In the genomic region with DNA sequence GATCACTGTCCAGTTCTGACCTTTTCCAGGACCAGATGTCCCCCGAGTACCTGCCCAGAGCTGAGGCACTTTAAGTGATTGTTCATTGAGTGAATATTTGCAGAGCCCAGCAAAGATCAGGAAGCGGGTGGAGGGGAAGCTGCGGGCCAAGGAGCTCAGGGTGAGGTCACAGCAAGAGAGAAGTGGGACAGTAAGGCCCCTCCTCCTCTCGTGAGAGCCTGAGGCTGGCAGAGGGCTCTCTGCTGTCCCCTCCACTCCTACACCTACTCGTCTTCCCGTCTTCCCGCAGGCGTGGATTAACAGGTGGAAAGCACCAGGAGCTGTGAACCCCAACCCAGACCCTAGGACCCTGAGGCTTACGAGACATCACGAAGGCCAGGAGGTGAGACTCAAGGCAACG, we compare ENCODE assay signal across 16 mouse cellular contexts. TPM values are rescaled to one million over a fixed set of nuclear protein-coding genes. Genes with fewer than 3 reads are reported as not detected.
DNase-seq lines count a peak whose midpoint lies in the region; ATAC-seq and TF ChIP-seq lines count a peak whose summit lies in the region.
"Had no signal": no experiment of that assay in that cellular context is flagged by ENCODE, and none has a peak within 500 bp of the region (broad histone marks: within the 10 kb centered on the region; RNA-seq: fewer than 3 reads in every experiment).

No protein-coding gene starts in this region.

- H3K27ac ChIP-seq in heart, adult 2 months, result no peak overlapping the region; the same call in 1 of the 2 replicates
- 0 out of 2 replicates have a peak overlapping the region, but pooled peaks have one; percentile 4 for H3K27ac ChIP-seq in liver, embryonic 11.5 days (ENCODE audit: low read depth, low read length)
- H3K27ac ChIP-seq in small intestine, adult 2 months (ENCODE audit: insufficient read depth, low read depth, low read length), result peak overlapping the region; percentile 48
- no peak overlapping the region for H3K27ac ChIP-seq in embryonic facial prominence, embryonic 10.5 days (replicated peaks)
- H3K27ac ChIP-seq: embryonic facial prominence, embryonic 12.5 days; hindbrain, postnatal 0 days; lung, embryonic 15.5 days had no signal

- 45% methylated on average over 11 of the region's 11 CpGs for WGBS in heart, adult 2 months
- WGBS in liver, embryonic 11.5 days, result 42% methylated on average over 11 of the region's 11 CpGs
- 61% methylated on average over 11 of the region's 11 CpGs for WGBS in small intestine, adult 2 months
- 53% methylated on average over 11 of the region's 11 CpGs for WGBS in embryonic facial prominence, embryonic 10.5 days

- H3K4me1 ChIP-seq in heart, adult 2 months (ENCODE audit: control insufficient read depth, insufficient read depth, low read length), result no peaks in the 10 kb centered on the region; the same call in 1 of the 2 replicates
- peaks cover 55% of the 10 kb centered on the region for H3K4me1 ChIP-seq in liver, embryonic 11.5 days (replicated peaks; ENCODE audit: control insufficient read depth, insufficient read depth, low read length)
- H3K4me1 ChIP-seq in small intestine, adult 2 months (ENCODE audit: control insufficient read depth, insufficient read depth, insufficient read length, low read length), result peaks cover 3% of the 10 kb centered on the region
- H3K4me1 ChIP-seq in embryonic facial prominence, embryonic 10.5 days, result peaks cover 30% of the 10 kb centered on the region

- peak overlapping the region; percentile 16 for H3K4me2 ChIP-seq in liver, embryonic 11.5 days
- H3K4me2 ChIP-seq: embryonic facial prominence, embryonic 12.5 days; lung, embryonic 15.5 days had no signal

- no peak for ATAC-seq in liver, embryonic 11.5 days (replicated peaks; ENCODE audit: low FRiP score)
- ATAC-seq: hindbrain, postnatal 0 days had no signal

- no peak for TF ChIP-seq EP300 in heart, adult 2 months (IDR thresholded peaks at IDR 0.05; ENCODE audit: insufficient read depth, low read depth, low read length)

- intact Hi-C loops in heart, adult 2 months (cut with DNase I), result no loop called here

- no peak overlapping the region for H3K9ac ChIP-seq in heart, adult 2 months (ENCODE audit: low read depth, low read length)
- H3K9ac ChIP-seq in liver, embryonic 11.5 days (ENCODE audit: low read depth, low read length), result 0 out of 2 replicates have a peak overlapping the region, but pooled peaks have one; percentile 10
- H3K9ac ChIP-seq: embryonic facial prominence, embryonic 12.5 days; lung, embryonic 15.5 days had no signal

- DNase-seq in heart, adult 2 months, result peak; percentile 39 to 61
- no peak for DNase-seq in heart, postnatal 4 days
- DNase-seq in spleen, postnatal 36 days (ENCODE audit: low spot score in 2 of 2), result peak; percentile 64 to 72
- no peak for DNase-seq in spleen, adult 12 weeks (ENCODE audit: low spot score)
- no peak for DNase-seq in liver, embryonic 11.5 days (ENCODE audit: low spot score)
- DNase-seq in embryonic facial prominence, embryonic 10.5 days (ENCODE audit: low spot score), result no peak
- DNase-seq in retina, embryonic 14.5 days (ENCODE audit: low spot score), result no peak
- DNase-seq: adrenal gland, postnatal 25 days; cerebellum, adult 9-10 months; kidney, postnatal 14 days had no signal

- no peak for TF ChIP-seq CTCF in heart, adult 2 months (IDR thresholded peaks at IDR 0.05)
- no peak for TF ChIP-seq CTCF in small intestine, adult 2 months (IDR thresholded peaks at IDR 0.05; ENCODE audit: extremely low read depth, insufficient read length, insufficient replicate concordance, low read depth, low read length)

- no peaks in the 10 kb centered on the region for H3K9me3 ChIP-seq in liver, embryonic 11.5 days (ENCODE audit: control insufficient read depth, low read length)
- no peaks in the 10 kb centered on the region for H3K9me3 ChIP-seq in embryonic facial prominence, embryonic 10.5 days
- H3K9me3 ChIP-seq: embryonic facial prominence, embryonic 12.5 days; lung, embryonic 15.5 days had no signal

- no peak overlapping the region for H3K4me3 ChIP-seq in heart, adult 2 months
- H3K4me3 ChIP-seq in liver, embryonic 11.5 days (ENCODE audit: low read depth, low read length), result no peak overlapping the region
- peak overlapping the region; percentile 48 for H3K4me3 ChIP-seq in small intestine, adult 2 months (ENCODE audit: low read depth, low read length)
- H3K4me3 ChIP-seq in embryonic facial prominence, embryonic 10.5 days, result no peak overlapping the region
- H3K4me3 ChIP-seq: embryonic facial prominence, embryonic 12.5 days; lung, embryonic 15.5 days had no signal

- H3K27me3 ChIP-seq in heart, adult 2 months (ENCODE audit: control insufficient read depth, insufficient read depth, low read length), result no peaks in the 10 kb centered on the region
- H3K27me3 ChIP-seq in liver, embryonic 11.5 days (replicated peaks; ENCODE audit: control insufficient read depth, insufficient read depth, low read length), result no peaks in the 10 kb centered on the region
- H3K27me3 ChIP-seq in small intestine, adult 2 months (ENCODE audit: control insufficient read depth, insufficient read depth, low read length), result no peaks in the 10 kb centered on the region
- peaks cover 20% of the 10 kb centered on the region for H3K27me3 ChIP-seq in embryonic facial prominence, embryonic 10.5 days (replicated peaks; ENCODE audit: low read depth, poor library complexity, severe bottlenecking)

- no peaks in the 10 kb centered on the region for H3K79me2 ChIP-seq in heart, adult 2 months (replicated peaks; ENCODE audit: control insufficient read depth, insufficient read depth, low read length)

- TF ChIP-seq POLR2A in heart, adult 2 months (IDR thresholded peaks at IDR 0.05; ENCODE audit: insufficient read depth, low read depth, low read length), result 0 out of 2 replicates have a peak, but pooled peaks have one; percentile 39
- no peak for TF ChIP-seq POLR2A in small intestine, adult 2 months (IDR thresholded peaks at IDR 0.05; ENCODE audit: low read depth, low read length)

- no peaks in the 10 kb centered on the region for H3K36me3 ChIP-seq in heart, adult 2 months (ENCODE audit: control insufficient read depth, insufficient read depth, low read length)
- H3K36me3 ChIP-seq in liver, embryonic 11.5 days (ENCODE audit: control insufficient read depth, insufficient read depth, low read length), result no peaks in the 10 kb centered on the region
- H3K36me3 ChIP-seq in small intestine, adult 2 months (ENCODE audit: control insufficient read depth, insufficient read depth, low read length), result no peaks in the 10 kb centered on the region
- H3K36me3 ChIP-seq in embryonic facial prominence, embryonic 10.5 days (replicated peaks), result no peaks in the 10 kb centered on the region
- H3K36me3 ChIP-seq: embryonic facial prominence, embryonic 12.5 days; lung, embryonic 15.5 days had no signal

RNA-seq across cellular contexts. Expression of gene Lrrc25, which starts 0.7 kb away (rescaled TPM):
- total RNA-seq in heart, adult 2 months (2021), result 1 to 10 TPM; 1.6 to 1.8 TPM
- polyA plus RNA-seq in heart, adult 2 months (2012; rRNA removed), result 3.6 and 4.5 TPM in 2 replicates
- 1 to 10 TPM; 1.1 to 1.5 TPM for total RNA-seq in heart, postnatal 4 days (2021)
- polyA plus RNA-seq in liver, embryonic 11.5 days (2014; fragmentation: Nextera tagmentation; extraction: Ambion mirVana), result 4.5 and 5.3 TPM in 2 replicates
- 6.7 and 7.1 TPM in 2 replicates for polyA plus RNA-seq in small intestine, adult 2 months (2012; rRNA removed)
- polyA plus RNA-seq in embryonic facial prominence, embryonic 10.5 days (2016; fragmentation: Nextera tagmentation; extraction: Ambion mirVana), result 0.77 and 0.79 TPM in 2 replicates

RNA-seq across cellular contexts. Expression of gene Ssbp4, which starts 8.0 kb away (rescaled TPM):
- total RNA-seq in heart, adult 2 months (2021), result 10 to 100 TPM; 34.6 to 35.8 TPM
- 45.6 and 72.8 TPM in 2 replicates for polyA plus RNA-seq in heart, adult 2 months (2012; rRNA removed)
- 10 to 100 TPM; 73.8 to 78.5 TPM for total RNA-seq in heart, postnatal 4 days (2021)
- polyA plus RNA-seq in liver, embryonic 11.5 days (2014; fragmentation: Nextera tagmentation; extraction: Ambion mirVana), result 144 and 173 TPM in 2 replicates
- 81.7 and 138 TPM in 2 replicates for polyA plus RNA-seq in small intestine, adult 2 months (2012; rRNA removed)
- polyA plus RNA-seq in embryonic facial prominence, embryonic 10.5 days (2016; fragmentation: Nextera tagmentation; extraction: Ambion mirVana), result 105 and 109 TPM in 2 replicates

RNA-seq across cellular contexts. Expression of gene Gdf15, which starts 15.6 kb away (rescaled TPM):
- total RNA-seq in heart, adult 2 months (2021), result 1 to 10 TPM; 1.1 to 2.0 TPM
- 0.38 and 3.8 TPM in 2 replicates for polyA plus RNA-seq in heart, adult 2 months (2012; rRNA removed)
- 1 to 10 TPM; 2.7 to 3.5 TPM for total RNA-seq in heart, postnatal 4 days (2021)
- 4.2 and 4.9 TPM in 2 replicates for polyA plus RNA-seq in liver, embryonic 11.5 days (2014; fragmentation: Nextera tagmentation; extraction: Ambion mirVana)
- polyA plus RNA-seq in small intestine, adult 2 months (2012; rRNA removed), result 4.1 and 6.7 TPM in 2 replicates
- 0.14 TPM in 1 of 2 replicates, not detected in the other for polyA plus RNA-seq in embryonic facial prominence, embryonic 10.5 days (2016; fragmentation: Nextera tagmentation; extraction: Ambion mirVana)
- total RNA-seq: left cerebral cortex, postnatal 10 days had no signal
- polyA plus RNA-seq: embryonic facial prominence, embryonic 12.5 days; forebrain, embryonic 11.5 days had no signal

RNA-seq across cellular contexts. Expression of gene Isyna1, which starts 22.5 kb away (rescaled TPM):
- total RNA-seq in heart, adult 2 months (2021), result 10 to 100 TPM; 26.7 to 28.3 TPM
- polyA plus RNA-seq in heart, adult 2 months (2012; rRNA removed), result 40.3 and 41.6 TPM in 2 replicates
- 10 to 100 TPM; 38.9 to 41.6 TPM for total RNA-seq in heart, postnatal 4 days (2021)
- polyA plus RNA-seq in liver, embryonic 11.5 days (2014; fragmentation: Nextera tagmentation; extraction: Ambion mirVana), result 177 and 188 TPM in 2 replicates
- polyA plus RNA-seq in small intestine, adult 2 months (2012; rRNA removed), result 61.8 and 92.4 TPM in 2 replicates
- 184 and 187 TPM in 2 replicates for polyA plus RNA-seq in embryonic facial prominence, embryonic 10.5 days (2016; fragmentation: Nextera tagmentation; extraction: Ambion mirVana)

RNA-seq across cellular contexts. Expression of gene Pgpep1, which starts 43.5 kb away (rescaled TPM):
- 10 to 100 TPM; 39.7 to 48.4 TPM for total RNA-seq in heart, adult 2 months (2021)
- polyA plus RNA-seq in heart, adult 2 months (2012; rRNA removed), result 35.5 and 44.8 TPM in 2 replicates
- 10 to 100 TPM; 32.2 to 38.4 TPM for total RNA-seq in heart, postnatal 4 days (2021)
- polyA plus RNA-seq in liver, embryonic 11.5 days (2014; fragmentation: Nextera tagmentation; extraction: Ambion mirVana), result 33.7 and 34.6 TPM in 2 replicates
- polyA plus RNA-seq in small intestine, adult 2 months (2012; rRNA removed), result 49.5 and 129 TPM in 2 replicates
- polyA plus RNA-seq in embryonic facial prominence, embryonic 10.5 days (2016; fragmentation: Nextera tagmentation; extraction: Ambion mirVana), result 51.8 and 52.7 TPM in 2 replicates

Comparison
In these comparisons a context has a peak if more than half of its experiments do, and no peak if none do; other contexts are left out.
1. DNase-seq: peak in heart, adult 2 months (2 of 2) and spleen, postnatal 36 days (2 of 2); none in heart, postnatal 4 days (single experiment), spleen, adult 12 weeks (single experiment), liver, embryonic 11.5 days (single experiment), embryonic facial prominence, embryonic 10.5 days (single experiment) and retina, embryonic 14.5 days (single experiment).
2. H3K27ac ChIP-seq: peak in liver, embryonic 11.5 days (single experiment) and small intestine, adult 2 months (single experiment); none in heart, adult 2 months (single experiment) and embryonic facial prominence, embryonic 10.5 days (single experiment).